Mouse (Mus musculus) kidney, embryonic 16.5 days (tissue): ENCODE data around the gene Apoa2. TPM values are rescaled to one million over a fixed set of nuclear protein-coding genes. Genes with fewer than 3 reads are reported as not detected.

Experiments used
- ATAC-seq: fragments of 200-750 bp; cut with Nextera tagmentation; 2 replicates; pipeline ENCODE4 v1.8.0; 2017; ENCODE audit warnings: moderate TSS enrichment; ENCODE audit not compliant: low FRiP score, low TSS enrichment
- H3K27ac ChIP-seq: fragments of 300-500 bp; sonication (generic); 2 replicates; pipeline ENCODE4 v1.5.1; 2014; ENCODE audit warnings: low read length
- H3K27me3 ChIP-seq: fragments of 300-500 bp; sonication (generic); 2 replicates; pipeline ENCODE4 v1.6.1; 2014; ENCODE audit warnings: low read length, control low read depth, mixed read lengths; ENCODE audit not compliant: insufficient read depth
- H3K36me3 ChIP-seq: fragments of 300-500 bp; sonication (generic); 2 replicates; pipeline ENCODE4 v1.6.1; 2014; ENCODE audit warnings: low read length, control low read depth, mixed read lengths; ENCODE audit not compliant: insufficient read depth
- H3K4me1 ChIP-seq: fragments of 300-500 bp; sonication (generic); 2 replicates; pipeline ENCODE4 v1.6.1; 2014; ENCODE audit warnings: low read length, control low read depth, mixed read lengths; ENCODE audit not compliant: insufficient read depth
- H3K4me2 ChIP-seq: fragments of 300-500 bp; sonication (generic); replicated peaks from 2 replicates; pipeline ENCODE4 v1.6.1; 2014; ENCODE audit warnings: low read depth, low read length
- H3K4me3 ChIP-seq: fragments of 300-500 bp; sonication (generic); 2 replicates; pipeline ENCODE4 v1.5.1; 2014; ENCODE audit warnings: mild to moderate bottlenecking, low read length
- H3K9ac ChIP-seq: fragments of 300-500 bp; sonication (generic); replicated peaks from 2 replicates; pipeline ENCODE4 v1.6.1; 2014; ENCODE audit warnings: low read length
- H3K9me3 ChIP-seq: fragments of 300-500 bp; sonication (generic); 2 replicates; pipeline ENCODE4 v1.6.1; 2016; ENCODE audit warnings: low read length, control low read depth
- WGBS: fragments of 180-500 bp; shearing (Covaris S2); extraction: QIAGEN DNeasy Blood & Tissue Kit; methylation state at CpG from one replicate; pipeline ENCODE4 v1.1.7; 2014; 5-methylcytosine and 5-hydroxymethylcytosine counted together
- polyA plus RNA-seq: library from polyadenylated mRNA; unstranded; fragments of >200 nt; fragmentation: Nextera tagmentation; extraction: Ambion mirVana; gene quantifications from 2 replicates; pipeline ENCODE4 v1.2.1, GENCODE M21; 2015

The Apoa2 gene
- polyA plus RNA-seq, 1 experiment from 2014 or later: 32.2 TPM

GRCm38 (mm10) chr1:171203471-171204248 is 21.2 kb upstream of the Apoa2 start:
- no peak for ATAC-seq
- WGBS: 58% methylated on average over 11 of the region's 11 CpGs
- Histone ChIP-seq H3K27ac (no peak overlapping the region), H3K4me1 (no peaks in the 10 kb centered on the region), H3K27me3 (no peaks in the 10 kb centered on the region), H3K4me2 (no peak overlapping the region), H3K9ac (no peak overlapping the region), H3K9me3 (no peaks in the 10 kb centered on the region), H3K36me3 (no peaks in the 10 kb centered on the region), H3K4me3 (no peak overlapping the region)

GRCm38 (mm10) chr1:171204249-171204644 is 20.6 kb upstream of the Apoa2 start:
- H3K9ac ChIP-seq: no peak overlapping the region
- no peak for ATAC-seq
- no peak overlapping the region for H3K27ac ChIP-seq
- no peaks in the 10 kb centered on the region for H3K9me3 ChIP-seq
- no peak overlapping the region for H3K4me3 ChIP-seq
- no peaks in the 10 kb centered on the region for H3K4me1 ChIP-seq
- no peaks in the 10 kb centered on the region for H3K36me3 ChIP-seq
- WGBS: 55% methylated on average over 7 of the region's 7 CpGs
- no peaks in the 10 kb centered on the region for H3K27me3 ChIP-seq
- no peak overlapping the region for H3K4me2 ChIP-seq

DNA sequence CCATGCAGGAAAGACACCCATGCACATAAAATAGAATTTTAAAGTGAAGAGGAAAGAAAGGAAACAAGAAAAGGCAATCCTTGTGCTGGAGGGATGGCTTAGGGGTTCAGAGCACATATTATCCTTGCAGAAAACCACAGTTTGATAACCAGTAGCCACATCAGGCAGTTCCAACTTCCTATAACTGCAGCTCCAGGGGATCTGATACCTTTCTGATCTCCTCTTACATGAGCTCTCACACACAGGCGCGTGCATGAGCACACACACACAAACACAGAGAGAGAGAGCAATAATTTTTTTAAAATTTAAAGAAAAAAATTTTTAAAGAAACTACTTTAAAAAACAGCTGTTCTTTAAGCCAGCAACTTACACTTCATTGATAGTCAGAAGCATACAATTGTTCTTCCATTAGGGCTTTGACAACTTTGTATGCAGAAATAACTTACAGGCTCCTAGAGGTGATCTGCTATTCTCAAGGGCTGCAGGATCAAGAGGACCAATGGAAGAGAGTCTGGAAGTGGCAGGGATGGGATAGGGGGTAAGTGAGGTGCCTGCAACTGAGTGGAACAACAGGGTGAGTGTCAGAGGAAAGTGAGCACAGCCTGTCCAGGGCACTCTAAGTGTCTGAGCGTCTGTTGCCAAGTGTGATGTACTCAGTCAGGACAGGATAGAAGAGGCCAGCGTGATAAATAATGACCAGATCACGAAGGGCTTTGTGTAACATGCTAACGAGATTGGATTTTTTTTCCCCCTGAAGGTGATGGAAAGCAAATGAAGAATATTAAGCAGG is 19.0 kb upstream of the Apoa2 start:
- no peaks in the 10 kb centered on the region for H3K9me3 ChIP-seq
- 72% methylated on average over 6 of the region's 6 CpGs for WGBS
- H3K4me3 ChIP-seq: no peak overlapping the region
- no peaks in the 10 kb centered on the region for H3K36me3 ChIP-seq
- no peak for ATAC-seq
- H3K27ac ChIP-seq: no peak overlapping the region
- H3K27me3 ChIP-seq: no peaks in the 10 kb centered on the region
- H3K4me2 ChIP-seq: no peak overlapping the region
- H3K4me1 ChIP-seq: no peaks in the 10 kb centered on the region
- no peak overlapping the region for H3K9ac ChIP-seq

GRCm38 (mm10) chr1:171209409-171209808 is 15.4 kb upstream of the Apoa2 start:
- Histone ChIP-seq H3K9me3 (no peaks in the 10 kb centered on the region), H3K27me3 (no peaks in the 10 kb centered on the region), H3K4me2 (no peak overlapping the region; the same call in 1 of the 2 replicates), H3K4me1 (no peaks in the 10 kb centered on the region), H3K27ac (no peak overlapping the region), H3K4me3 (no peak overlapping the region), H3K9ac (no peak overlapping the region), H3K36me3 (no peaks in the 10 kb centered on the region)
- WGBS: 8% methylated on average over 4 of the region's 4 CpGs
- peak; percentile 54; the same call in 1 of the 2 replicates for ATAC-seq

- no peaks in the 10 kb centered on the region for H3K36me3 ChIP-seq
- H3K9ac ChIP-seq: no peak overlapping the region
- no peaks in the 10 kb centered on the region for H3K27me3 ChIP-seq
- no peak overlapping the region for H3K4me2 ChIP-seq
- no peak overlapping the region for H3K27ac ChIP-seq
- 52% methylated on average over 3 of the region's 3 CpGs for WGBS
- H3K4me3 ChIP-seq: no peak overlapping the region
- no peak for ATAC-seq
- no peaks in the 10 kb centered on the region for H3K4me1 ChIP-seq
- no peaks in the 10 kb centered on the region for H3K9me3 ChIP-seq
Observed at GRCm38 (mm10) chr1:171212854-171213253, 12.0 kb upstream of the Apoa2 start.

- WGBS: 66% methylated on average over 10 of the region's 10 CpGs
- Histone ChIP-seq H3K27ac (no peak within 1 kb of the TSS), H3K4me3 (no peak within 1 kb of the TSS)
Observed at GRCm38 (mm10) chr1:171213801-171214496, 10.9 kb upstream of the Apoa2 start, which contains the start of gene Nr1i3. TSS of gene Nr1i3 (plus strand) at chr1:171213970.

DNA sequence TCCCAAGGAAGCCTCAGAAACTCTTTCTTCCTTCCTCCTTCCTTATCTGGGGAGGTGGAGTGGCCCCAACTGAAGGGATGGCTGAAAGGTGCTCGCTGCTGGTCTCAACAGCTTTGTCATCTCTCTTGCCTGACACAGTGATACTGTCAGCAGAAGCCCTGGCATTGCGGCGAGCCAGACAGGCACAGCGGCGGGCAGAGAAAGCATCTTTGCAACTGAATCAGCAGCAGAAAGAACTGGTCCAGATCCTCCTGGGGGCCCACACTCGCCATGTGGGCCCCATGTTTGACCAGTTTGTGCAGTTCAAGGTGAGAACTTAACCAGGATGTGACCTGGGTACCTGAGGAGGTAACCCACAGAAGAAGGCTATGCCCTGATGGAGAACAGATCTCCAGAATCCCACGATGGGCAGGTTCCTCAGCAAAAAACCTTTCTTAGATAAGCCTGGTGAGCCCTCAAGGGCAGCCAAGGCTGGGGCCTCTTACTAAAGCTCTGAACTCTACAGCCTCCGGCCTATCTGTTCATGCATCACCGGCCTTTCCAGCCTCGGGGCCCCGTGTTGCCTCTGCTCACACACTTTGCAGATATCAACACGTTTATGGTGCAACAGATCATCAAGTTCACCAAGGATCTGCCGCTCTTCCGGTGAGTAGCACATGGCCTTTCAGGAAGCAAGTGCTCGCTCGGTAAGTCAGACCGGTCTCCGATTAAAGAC is 8.5 kb upstream of the Apoa2 start:
- Histone ChIP-seq H3K36me3 (peaks cover 13% of the 10 kb centered on the region), H3K4me1 (peaks cover 5% of the 10 kb centered on the region), H3K9me3 (no peaks in the 10 kb centered on the region), H3K4me3 (no peak overlapping the region), H3K4me2 (no peak overlapping the region), H3K9ac (no peak overlapping the region), H3K27me3 (no peaks in the 10 kb centered on the region), H3K27ac (no peak overlapping the region)
- no peak for ATAC-seq
- WGBS: 79% methylated on average over 18 of the region's 18 CpGs

More at GRCm38 (mm10) chr1:171213801-171214496, 10.9 kb upstream of the Apoa2 start, which contains the start of gene Nr1i3:
- H3K4me1 ChIP-seq: no peaks in the 10 kb centered on the region
- no peaks in the 10 kb centered on the region; the same call in 1 of the 2 replicates for H3K36me3 ChIP-seq
- no peak for ATAC-seq
- H3K9ac ChIP-seq: no peak within 1 kb of the TSS
- H3K9me3 ChIP-seq: no peaks in the 10 kb centered on the region
- no peaks in the 10 kb centered on the region for H3K27me3 ChIP-seq
- H3K4me2 ChIP-seq: no peak within 1 kb of the TSS

- 6% methylated on average over 10 of the region's 10 CpGs for WGBS
- no peak overlapping the region for H3K9ac ChIP-seq
- 0 out of 2 replicates have a peak, but pooled peaks have one; percentile 22 for ATAC-seq
Observed at GRCm38 (mm10) chr1:171220871-171221270, 4.0 kb upstream of the Apoa2 start.

More at GRCm38 (mm10) chr1:171220871-171221270, 4.0 kb upstream of the Apoa2 start:
- Histone ChIP-seq H3K27ac (no peak overlapping the region), H3K27me3 (no peaks in the 10 kb centered on the region), H3K36me3 (peaks cover 13% of the 10 kb centered on the region), H3K4me1 (peaks cover 16% of the 10 kb centered on the region), H3K4me3 (peak overlapping the region; percentile 62), H3K4me2 (peak overlapping the region; percentile 89), H3K9me3 (no peaks in the 10 kb centered on the region)
